Mouse (Mus musculus) bone marrow macrophage, adult 2 months (primary cell): ENCODE data around the gene Zc3h7a.

Source experiments
- CTCF ChIP-seq: IDR thresholded peaks from 2 replicates; pipeline ENCODE4 v1.5.1; 2012; ENCODE audit warnings: low read depth, mild to moderate bottlenecking, low read length, moderate library complexity
- POLR2A ChIP-seq: IDR thresholded peaks from 2 replicates; pipeline ENCODE4 v1.6.1; 2012; ENCODE audit warnings: mild to moderate bottlenecking, low read depth, low read length, borderline replicate concordance

- TF ChIP-seq POLR2A, result no peak
- TF ChIP-seq CTCF, result no peak
These were observed 78.9 kb downstream of the Zc3h7a start for GRCm38 (mm10) chr16:11097301-11097700.
